Mouse (Mus musculus): ENCODE measurements around the gene Ptcd3. TPM values are rescaled to one million over a fixed set of nuclear protein-coding genes. Genes with fewer than 3 reads are reported as not detected.
A peak's percentile ranks its signal among the peaks of the same experiment; 100 is the strongest.

Ptcd3 gene
- polyA plus RNA-seq (2012; rRNA removed), result 13.4 and 19.4 TPM in 2 replicates

DNA sequence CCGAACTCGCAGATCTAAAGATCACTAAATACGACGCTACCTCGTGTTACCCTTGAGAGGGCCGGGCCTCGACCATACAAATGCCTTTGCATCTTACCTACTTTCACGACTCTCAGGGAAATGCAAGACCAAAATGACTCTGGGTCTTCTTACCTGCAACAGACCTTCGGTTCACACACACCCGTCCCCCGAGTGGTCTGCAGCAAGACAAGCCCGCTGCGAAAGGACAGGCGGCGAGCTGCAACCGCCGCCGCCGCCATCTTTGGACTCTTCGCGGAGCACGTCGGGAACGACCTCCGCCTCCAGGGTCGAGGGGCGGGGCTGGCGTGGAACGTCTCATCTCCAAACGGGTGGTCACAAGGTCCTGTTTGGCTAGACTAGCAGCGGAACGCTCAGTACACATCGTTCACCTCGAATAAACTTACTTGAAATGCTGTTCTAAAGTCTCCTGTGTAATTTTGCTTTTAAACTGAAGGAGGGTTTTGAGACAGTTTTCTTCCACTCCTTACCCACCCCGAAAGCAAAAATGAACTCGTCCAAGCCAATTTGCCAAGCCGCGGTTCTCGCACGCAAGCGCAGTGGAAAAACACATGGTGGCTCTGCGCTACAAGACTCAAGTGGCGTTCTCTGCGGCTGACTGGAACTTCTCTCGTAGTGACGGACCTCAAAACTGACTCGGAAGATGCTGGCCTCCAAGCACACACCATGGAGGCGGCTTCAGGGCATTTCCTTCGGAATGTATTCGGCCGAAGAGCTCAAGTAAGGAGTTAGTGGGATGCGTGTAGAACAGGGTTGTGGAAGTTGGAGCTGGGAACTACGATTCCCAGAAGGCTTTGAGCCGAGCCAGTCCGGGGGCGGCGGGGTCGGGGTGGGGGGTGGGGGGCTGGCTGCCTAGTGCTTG, at the start of gene Ptcd3, which contains the start of gene Polr1a:
Ptcd3 (minus strand) TSS at position 270 of the 901 bp plus-strand sequence.
Polr1a (plus strand) TSS at position 573 of the 901 bp plus-strand sequence.
- H3K27me3 ChIP-seq (replicated peaks; ENCODE audit: control insufficient read depth, insufficient read depth, low read length), result no peaks in the 10 kb centered on the region
- WGBS, result under 1% methylated on average over 58 of the region's 58 CpGs
- H3K36me3 ChIP-seq (ENCODE audit: control insufficient read depth, insufficient read depth, low read length), result no peaks in the 10 kb centered on the region; the same call in 1 of the 2 replicates
- DNase-seq, result peak; percentile 95
- TF ChIP-seq CTCF (conservative IDR thresholded peaks at IDR 0.05; ENCODE audit: insufficient read depth, insufficient read length, low read depth, low read length) (no peak), POLR2A (IDR thresholded peaks at IDR 0.05; ENCODE audit: low read depth, low read length) (peak; percentile 71)
- peaks cover 3% of the 10 kb centered on the region; the same call in 1 of the 2 replicates for H3K4me1 ChIP-seq (ENCODE audit: control insufficient read depth, insufficient read depth, low read length)
- H3K4me3 ChIP-seq (ENCODE audit: insufficient read depth, low read depth, low read length), result peak within 1 kb of the TSS; percentile 95
- H3K27ac ChIP-seq (ENCODE audit: insufficient read depth, low read depth, low read length), result peak within 1 kb of the TSS; percentile 96

GRCm38 (mm10) chr6:71951192-71951591, 42.6 kb upstream of the Ptcd3 start:
- DNase-seq, result no peak
- Histone ChIP-seq H3K4me3 (ENCODE audit: insufficient read depth, low read depth, low read length) (no peak overlapping the region), H3K27me3 (replicated peaks; ENCODE audit: control insufficient read depth, insufficient read depth, low read length) (no peaks in the 10 kb centered on the region), H3K36me3 (ENCODE audit: control insufficient read depth, insufficient read depth, low read length) (no peaks in the 10 kb centered on the region), H3K4me1 (ENCODE audit: control insufficient read depth, insufficient read depth, low read length) (peaks cover 5% of the 10 kb centered on the region; the same call in 1 of the 2 replicates), H3K27ac (ENCODE audit: insufficient read depth, low read depth, low read length) (no peak overlapping the region)
- 71% methylated on average over 5 of the region's 5 CpGs for WGBS
- TF ChIP-seq CTCF (conservative IDR thresholded peaks at IDR 0.05; ENCODE audit: insufficient read depth, insufficient read length, low read depth, low read length) (no peak), POLR2A (IDR thresholded peaks at IDR 0.05; ENCODE audit: low read depth, low read length) (no peak)

DNA sequence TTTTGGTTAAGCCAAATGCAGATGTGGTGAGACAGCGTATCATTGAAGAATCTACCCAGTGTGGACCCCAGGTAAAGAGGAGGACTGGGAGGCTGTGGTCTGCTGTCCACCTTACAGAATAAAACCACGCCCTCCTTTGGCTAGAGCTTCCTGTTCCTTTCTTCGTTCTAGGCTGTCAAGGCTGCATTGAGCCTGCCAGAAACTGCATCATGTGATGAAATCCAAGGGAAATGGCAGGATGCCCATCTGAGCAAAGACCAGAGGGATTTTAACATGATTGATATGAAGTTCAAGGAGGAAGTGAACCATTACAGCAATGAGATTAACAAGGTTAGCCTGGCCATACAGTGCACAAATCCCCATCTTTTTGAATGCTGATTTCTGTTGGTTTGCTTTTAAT, 42.0 kb upstream of the Ptcd3 start:
- H3K4me1 ChIP-seq (ENCODE audit: control insufficient read depth, insufficient read depth, low read length), result peaks cover 5% of the 10 kb centered on the region; the same call in 1 of the 2 replicates
- no peak overlapping the region for H3K4me3 ChIP-seq (ENCODE audit: insufficient read depth, low read depth, low read length)
- 48% methylated on average over 3 of the region's 3 CpGs for WGBS
- TF ChIP-seq POLR2A (IDR thresholded peaks at IDR 0.05; ENCODE audit: low read depth, low read length) (no peak), CTCF (conservative IDR thresholded peaks at IDR 0.05; ENCODE audit: insufficient read depth, insufficient read length, low read depth, low read length) (no peak)
- no peaks in the 10 kb centered on the region for H3K27me3 ChIP-seq (replicated peaks; ENCODE audit: control insufficient read depth, insufficient read depth, low read length)
- no peaks in the 10 kb centered on the region for H3K36me3 ChIP-seq (ENCODE audit: control insufficient read depth, insufficient read depth, low read length)
- DNase-seq, result peak; percentile 92
- H3K27ac ChIP-seq (ENCODE audit: insufficient read depth, low read depth, low read length), result no peak overlapping the region

- Histone ChIP-seq H3K27me3 (replicated peaks; ENCODE audit: control insufficient read depth, insufficient read depth, low read length) (no peaks in the 10 kb centered on the region), H3K4me1 (ENCODE audit: control insufficient read depth, insufficient read depth, low read length) (peaks cover 5% of the 10 kb centered on the region; the same call in 1 of the 2 replicates), H3K4me3 (ENCODE audit: insufficient read depth, low read depth, low read length) (no peak overlapping the region), H3K36me3 (ENCODE audit: control insufficient read depth, insufficient read depth, low read length) (no peaks in the 10 kb centered on the region), H3K27ac (ENCODE audit: insufficient read depth, low read depth, low read length) (no peak overlapping the region)
- 30% methylated on average over 3 of the region's 3 CpGs for WGBS
- peak; percentile 48 for DNase-seq
- TF ChIP-seq POLR2A (IDR thresholded peaks at IDR 0.05; ENCODE audit: low read depth, low read length), result no peak
- no peak for TF ChIP-seq CTCF (conservative IDR thresholded peaks at IDR 0.05; ENCODE audit: insufficient read depth, insufficient read length, low read depth, low read length)
Observed at GRCm38 (mm10) chr6:71949721-71950120, 41.2 kb upstream of the Ptcd3 start.

- TF ChIP-seq POLR2A (IDR thresholded peaks at IDR 0.05; ENCODE audit: low read depth, low read length), result no peak
- TF ChIP-seq CTCF (conservative IDR thresholded peaks at IDR 0.05; ENCODE audit: insufficient read depth, insufficient read length, low read depth, low read length), result 0 out of 2 replicates have a peak, but pooled peaks have one; percentile 7
- Histone ChIP-seq H3K4me1 (ENCODE audit: control insufficient read depth, insufficient read depth, low read length) (peaks cover 5% of the 10 kb centered on the region; the same call in 1 of the 2 replicates), H3K36me3 (ENCODE audit: control insufficient read depth, insufficient read depth, low read length) (no peaks in the 10 kb centered on the region; the same call in 1 of the 2 replicates), H3K27me3 (replicated peaks; ENCODE audit: control insufficient read depth, insufficient read depth, low read length) (no peaks in the 10 kb centered on the region), H3K4me3 (ENCODE audit: insufficient read depth, low read depth, low read length) (no peak overlapping the region), H3K27ac (ENCODE audit: insufficient read depth, low read depth, low read length) (no peak overlapping the region)
- 98% methylated on average over 8 of the region's 8 CpGs for WGBS
- no peak for DNase-seq
Observed at GRCm38 (mm10) chr6:71946121-71946520, 37.6 kb upstream of the Ptcd3 start.

DNA sequence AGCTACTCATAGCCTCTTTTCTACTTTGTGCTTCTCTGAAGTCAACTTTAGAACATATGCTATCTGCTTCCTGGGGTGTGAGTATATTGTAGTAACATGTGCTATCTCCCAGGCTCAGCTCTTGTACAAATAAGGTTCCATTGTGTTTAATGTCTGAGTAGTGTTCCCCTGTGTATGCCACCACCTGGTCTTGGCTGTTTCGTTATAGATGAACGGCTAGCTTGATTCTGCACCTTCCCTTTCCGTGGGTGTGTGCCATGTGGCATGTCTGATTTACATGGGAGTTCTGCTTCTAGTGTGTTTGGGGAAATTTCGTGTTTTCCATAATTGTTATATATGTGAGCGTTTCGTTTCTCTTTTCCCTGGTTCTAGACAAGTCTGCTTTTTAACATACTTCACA, 36.6 kb upstream of the Ptcd3 start:
- TF ChIP-seq CTCF (conservative IDR thresholded peaks at IDR 0.05; ENCODE audit: insufficient read depth, insufficient read length, low read depth, low read length) (no peak), POLR2A (IDR thresholded peaks at IDR 0.05; ENCODE audit: low read depth, low read length) (no peak)
- Histone ChIP-seq H3K4me3 (ENCODE audit: insufficient read depth, low read depth, low read length) (no peak overlapping the region), H3K27me3 (replicated peaks; ENCODE audit: control insufficient read depth, insufficient read depth, low read length) (no peaks in the 10 kb centered on the region), H3K4me1 (ENCODE audit: control insufficient read depth, insufficient read depth, low read length) (peaks cover 5% of the 10 kb centered on the region; the same call in 1 of the 2 replicates), H3K27ac (ENCODE audit: insufficient read depth, low read depth, low read length) (no peak overlapping the region), H3K36me3 (ENCODE audit: control insufficient read depth, insufficient read depth, low read length) (no peaks in the 10 kb centered on the region; the same call in 1 of the 2 replicates)
- DNase-seq, result no peak
- 90% methylated on average over 6 of the region's 6 CpGs for whole genome bisulfite sequencing

DNA sequence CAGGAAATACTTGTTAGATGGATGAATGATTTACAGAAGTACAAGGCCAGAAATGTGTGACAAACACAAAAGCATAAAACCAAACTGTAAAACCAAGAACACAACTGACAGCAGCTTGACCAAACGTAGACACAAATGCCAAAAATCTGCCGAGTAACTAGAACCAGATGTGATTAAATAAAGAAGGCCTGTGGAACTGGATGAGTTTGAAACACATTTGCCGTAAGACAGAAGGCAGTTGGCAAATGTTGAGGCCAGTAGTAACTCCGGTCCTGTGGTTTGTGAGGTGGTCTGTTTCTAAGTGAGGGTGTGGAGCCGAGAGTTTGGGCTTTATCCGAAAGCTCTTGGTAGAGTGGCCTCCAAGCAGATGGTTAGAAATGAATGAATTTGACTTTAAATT, 32.4 kb upstream of the Ptcd3 start:
- 87% methylated on average over 6 of the region's 6 CpGs for WGBS
- no peak overlapping the region for H3K4me3 ChIP-seq (ENCODE audit: insufficient read depth, low read depth, low read length)
- no peaks in the 10 kb centered on the region; the same call in 1 of the 2 replicates for H3K36me3 ChIP-seq (ENCODE audit: control insufficient read depth, insufficient read depth, low read length)
- H3K27me3 ChIP-seq (replicated peaks; ENCODE audit: control insufficient read depth, insufficient read depth, low read length), result no peaks in the 10 kb centered on the region
- no peak overlapping the region for H3K27ac ChIP-seq (ENCODE audit: insufficient read depth, low read depth, low read length)
- TF ChIP-seq POLR2A (IDR thresholded peaks at IDR 0.05; ENCODE audit: low read depth, low read length), result no peak
- TF ChIP-seq CTCF (conservative IDR thresholded peaks at IDR 0.05; ENCODE audit: insufficient read depth, insufficient read length, low read depth, low read length), result no peak
- no peak for DNase-seq
- H3K4me1 ChIP-seq (ENCODE audit: control insufficient read depth, insufficient read depth, low read length), result no peaks in the 10 kb centered on the region
